Mouse (Mus musculus) thymus, adult 2 months (tissue): ENCODE data around the gene Aaed1.

Source experiments
- CTCF ChIP-seq: fragments of 200-500 bp; IDR thresholded peaks from 2 replicates; pipeline ENCODE4 v1.5.1; 2012; ENCODE audit warnings: mild to moderate bottlenecking, control low read depth, low read length, moderate library complexity, borderline replicate concordance; ENCODE audit not compliant: control insufficient read depth, poor library complexity, insufficient read depth; ENCODE audit errors: extremely low read depth
- POLR2A ChIP-seq: fragments of 200-500 bp; IDR thresholded peaks from 2 replicates; pipeline ENCODE4 v1.6.1; 2012; ENCODE audit warnings: mild to moderate bottlenecking, low read length, control low read depth, moderate library complexity; ENCODE audit not compliant: control insufficient read depth, poor library complexity, insufficient read depth; ENCODE audit errors: extremely low read depth

DNA sequence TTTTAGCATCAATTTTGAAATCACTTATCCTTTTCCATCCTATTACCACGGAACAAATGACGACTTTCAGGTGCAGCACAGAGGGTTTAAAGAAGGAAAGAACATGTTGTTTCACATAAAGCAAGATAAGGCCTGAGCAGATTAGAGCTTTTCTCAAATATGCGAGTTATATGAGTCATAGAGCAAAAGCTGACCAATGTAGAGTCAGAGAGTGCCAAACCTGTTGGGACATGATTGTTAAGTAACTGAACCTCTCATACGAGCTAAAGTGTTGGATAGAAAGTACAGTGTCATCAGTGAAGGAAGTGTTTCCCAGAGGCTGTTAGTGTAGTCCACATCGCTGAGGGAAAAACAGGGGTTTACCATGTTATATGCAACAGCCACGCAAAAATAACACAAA, 19.8 kb upstream of the Aaed1 start:
- TF ChIP-seq CTCF (no peak), POLR2A (no peak)
